Mouse (Mus musculus): ENCODE measurements at regions not wholly inside any gene's neighbourhood (a gene's known extent, or its start where the extent isn't known, plus 50 kb on each side); places are given as distances from the start of the nearest gene placed in this dataset.

DNA sequence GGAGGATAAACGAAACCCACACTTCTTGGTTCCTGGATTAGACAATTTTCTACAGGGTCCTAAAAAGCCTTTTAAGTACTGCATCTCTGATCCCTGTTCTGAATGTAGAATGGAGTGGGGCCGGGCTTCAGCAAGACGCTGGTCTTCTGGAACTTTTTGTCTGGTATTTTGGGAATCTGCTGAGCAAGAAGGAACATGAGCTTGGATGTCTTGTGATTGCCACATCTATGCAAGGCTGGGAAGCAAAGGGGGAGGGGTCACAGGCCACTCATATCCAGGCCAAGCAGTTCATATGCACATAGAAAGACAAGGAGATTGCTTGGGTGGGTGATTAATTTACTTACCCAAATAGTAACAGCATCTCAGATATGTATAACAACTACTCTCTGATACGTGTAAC is 121.5 kb downstream of the Evx1 start:
- H3K4me2 ChIP-seq (replicated peaks) = no peak overlapping the region
- H3K27ac ChIP-seq (replicated peaks) = no peak overlapping the region
- H3K9ac ChIP-seq = no peak overlapping the region
- ATAC-seq (ENCODE audit: insufficient number of reproducible peaks, low FRiP score, low TSS enrichment, low read depth) = no peak
- no peaks in the 10 kb centered on the region for H3K9me3 ChIP-seq (replicated peaks)
- 0 out of 2 replicates have a peak, but pooled peaks cover 3% of the 10 kb centered on the region for H3K4me1 ChIP-seq
- WGBS = 46% methylated on average over 4 of the region's 4 CpGs
- H3K36me3 ChIP-seq = no peaks in the 10 kb centered on the region
- H3K27me3 ChIP-seq = no peaks in the 10 kb centered on the region
- H3K4me3 ChIP-seq (replicated peaks) = no peak overlapping the region

- WGBS = 85% methylated on average over 5 of the region's 5 CpGs
- ATAC-seq (ENCODE audit: insufficient number of reproducible peaks, low FRiP score, low TSS enrichment, low read depth) = no peak
- H3K9ac ChIP-seq = no peak overlapping the region
- H3K4me3 ChIP-seq (replicated peaks) = no peak overlapping the region
- H3K36me3 ChIP-seq = no peaks in the 10 kb centered on the region
- 0 out of 2 replicates have a peak, but pooled peaks cover 3% of the 10 kb centered on the region for H3K4me1 ChIP-seq
- no peaks in the 10 kb centered on the region for H3K27me3 ChIP-seq
- no peak overlapping the region for H3K27ac ChIP-seq (replicated peaks)
- no peaks in the 10 kb centered on the region for H3K9me3 ChIP-seq (replicated peaks)
- no peak overlapping the region for H3K4me2 ChIP-seq (replicated peaks)
These were observed 122.1 kb downstream of the Evx1 start for GRCm38 (mm10) chr6:52435358-52435757.

- H3K27ac ChIP-seq (replicated peaks) = no peak overlapping the region
- no peak overlapping the region for H3K4me2 ChIP-seq (replicated peaks)
- no peak; the same call in 1 of the 2 replicates for ATAC-seq (ENCODE audit: insufficient number of reproducible peaks, low FRiP score, low TSS enrichment, low read depth)
- WGBS = 22% methylated on average over 8 of the region's 8 CpGs
- H3K4me3 ChIP-seq (replicated peaks) = no peak overlapping the region
- H3K9ac ChIP-seq = no peak overlapping the region
- no peaks in the 10 kb centered on the region for H3K9me3 ChIP-seq (replicated peaks)
- no peaks in the 10 kb centered on the region for H3K36me3 ChIP-seq
- H3K4me1 ChIP-seq = peaks cover 11% of the 10 kb centered on the region
- no peaks in the 10 kb centered on the region for H3K27me3 ChIP-seq
These were observed 125.1 kb downstream of the Evx1 start for GRCm38 (mm10) chr6:52438366-52438765.

GRCm38 (mm10) chr6:52439204-52439603 is 125.9 kb downstream of the Evx1 start:
- Histone ChIP-seq H3K27me3 (no peaks in the 10 kb centered on the region), H3K4me2 (replicated peaks) (no peak overlapping the region), H3K4me3 (replicated peaks) (no peak overlapping the region), H3K4me1 (peaks cover 16% of the 10 kb centered on the region), H3K9me3 (replicated peaks) (no peaks in the 10 kb centered on the region), H3K36me3 (no peaks in the 10 kb centered on the region), H3K27ac (replicated peaks) (no peak overlapping the region), H3K9ac (no peak overlapping the region)
- no peak for ATAC-seq (ENCODE audit: insufficient number of reproducible peaks, low FRiP score, low TSS enrichment, low read depth)
- 83% methylated on average over 7 of the region's 7 CpGs for WGBS

DNA sequence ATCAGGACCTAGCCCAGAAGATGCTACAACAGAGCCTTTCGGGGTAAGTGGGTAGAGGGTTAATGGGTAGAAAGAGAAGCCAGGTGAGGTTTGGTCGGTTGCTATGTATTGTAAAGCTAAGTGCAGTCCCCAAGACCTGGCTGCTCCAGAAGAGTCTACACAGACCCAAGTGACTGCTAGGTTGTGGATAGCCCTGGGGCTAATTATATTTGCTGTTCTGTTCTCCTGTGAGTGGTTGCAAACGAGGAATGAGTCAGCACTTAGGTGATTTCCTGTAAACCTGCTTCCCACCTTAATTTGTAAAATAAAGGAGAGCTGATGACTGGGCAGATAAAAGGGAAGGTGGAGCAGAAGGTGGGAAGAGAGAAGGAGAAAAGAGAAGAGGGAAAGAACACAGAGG is 126.9 kb downstream of the Evx1 start:
- no peaks in the 10 kb centered on the region for H3K36me3 ChIP-seq
- no peaks in the 10 kb centered on the region for H3K9me3 ChIP-seq (replicated peaks)
- WGBS = 60% methylated on average over 3 of the region's 3 CpGs
- H3K4me2 ChIP-seq (replicated peaks) = no peak overlapping the region
- no peak overlapping the region for H3K9ac ChIP-seq
- peaks cover 13% of the 10 kb centered on the region for H3K4me1 ChIP-seq
- no peak overlapping the region for H3K27ac ChIP-seq (replicated peaks)
- no peak for ATAC-seq (ENCODE audit: insufficient number of reproducible peaks, low FRiP score, low TSS enrichment, low read depth)
- no peak overlapping the region for H3K4me3 ChIP-seq (replicated peaks)
- H3K27me3 ChIP-seq = peaks cover 3% of the 10 kb centered on the region; the same call in 1 of the 2 replicates

DNA sequence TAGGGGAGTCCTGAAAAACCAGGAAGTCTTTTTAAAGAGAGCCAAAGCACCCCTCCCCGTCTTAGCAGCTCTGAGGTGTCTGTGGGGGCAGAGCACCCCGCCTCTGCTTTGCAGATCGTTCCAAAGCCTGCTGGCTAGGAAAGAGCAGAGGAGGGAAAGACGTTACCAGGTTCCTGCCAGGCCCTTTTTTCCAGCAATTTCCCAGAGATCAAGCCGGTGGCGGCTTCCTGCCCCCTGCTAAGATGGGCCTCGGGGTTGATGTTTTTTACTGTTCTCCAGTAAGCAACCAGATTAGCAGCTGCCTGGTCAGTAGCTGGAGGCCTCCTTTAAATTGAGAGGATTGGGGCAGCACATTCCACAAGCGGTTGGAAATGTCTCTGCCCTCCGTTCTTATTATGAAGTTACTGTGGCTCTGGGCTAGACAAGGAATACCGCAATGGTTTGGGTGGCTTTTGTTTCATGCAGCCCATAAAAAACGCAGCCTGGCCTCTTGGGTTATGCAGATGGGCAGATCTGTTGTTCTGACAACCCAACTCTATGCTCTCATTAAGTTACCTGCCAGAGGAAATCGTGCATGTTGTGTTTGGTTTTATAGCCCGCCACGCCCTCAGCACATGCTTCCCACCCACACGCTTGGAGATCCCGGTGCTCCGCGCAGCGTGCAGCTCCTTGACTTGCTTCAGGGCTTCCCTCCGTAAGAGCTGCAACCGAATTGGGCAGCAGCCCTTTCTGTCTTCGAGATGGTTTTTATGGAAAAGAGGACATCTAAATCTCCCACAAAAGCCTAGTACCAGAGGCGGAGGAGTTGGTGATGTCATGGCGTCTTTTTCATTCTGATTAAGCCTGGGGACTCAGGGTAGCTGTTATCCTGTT is 130.1 kb downstream of the Evx1 start:
- ATAC-seq (ENCODE audit: insufficient number of reproducible peaks, low FRiP score, low TSS enrichment, low read depth) = peak; percentile 60; the same call in 1 of the 2 replicates
- peaks cover 3% of the 10 kb centered on the region; the same call in 1 of the 2 replicates for H3K27me3 ChIP-seq
- H3K36me3 ChIP-seq = no peaks in the 10 kb centered on the region
- no peak overlapping the region for H3K9ac ChIP-seq
- peaks cover 13% of the 10 kb centered on the region for H3K4me1 ChIP-seq
- peak overlapping the region; percentile 37 for H3K4me2 ChIP-seq (replicated peaks)
- WGBS = 26% methylated on average over 24 of the region's 24 CpGs
- H3K9me3 ChIP-seq (replicated peaks) = no peaks in the 10 kb centered on the region
- H3K27ac ChIP-seq (replicated peaks) = no peak overlapping the region
- no peak overlapping the region for H3K4me3 ChIP-seq (replicated peaks)

DNA sequence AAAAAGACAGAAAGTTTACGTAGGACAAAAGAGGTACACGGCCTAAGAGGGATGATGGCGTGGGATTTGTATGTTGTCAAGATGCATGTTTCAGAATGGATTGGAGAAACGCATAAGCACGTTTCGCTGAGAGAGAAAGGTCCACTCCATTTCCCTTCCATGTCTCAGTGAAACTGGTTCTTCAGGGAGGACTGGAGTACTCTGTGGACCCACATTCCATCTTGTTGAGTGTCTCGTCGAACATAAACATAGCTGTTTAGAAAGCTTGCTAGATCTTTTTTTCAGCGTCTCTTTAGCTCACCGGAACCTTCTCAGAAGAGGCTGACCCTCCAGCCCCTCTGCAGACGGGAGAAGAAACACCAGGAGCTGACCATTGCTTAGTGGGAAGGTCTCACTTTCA is 145.5 kb downstream of the Evx1 start:
- Histone ChIP-seq H3K9ac (no peak overlapping the region), H3K27me3 (no peaks in the 10 kb centered on the region), H3K27ac (replicated peaks) (no peak overlapping the region), H3K9me3 (replicated peaks) (no peaks in the 10 kb centered on the region), H3K4me1 (no peaks in the 10 kb centered on the region), H3K36me3 (no peaks in the 10 kb centered on the region), H3K4me3 (replicated peaks) (no peak overlapping the region), H3K4me2 (replicated peaks) (no peak overlapping the region)
- 81% methylated on average over 11 of the region's 11 CpGs for WGBS
- ATAC-seq (ENCODE audit: insufficient number of reproducible peaks, low FRiP score, low TSS enrichment, low read depth) = no peak

DNA sequence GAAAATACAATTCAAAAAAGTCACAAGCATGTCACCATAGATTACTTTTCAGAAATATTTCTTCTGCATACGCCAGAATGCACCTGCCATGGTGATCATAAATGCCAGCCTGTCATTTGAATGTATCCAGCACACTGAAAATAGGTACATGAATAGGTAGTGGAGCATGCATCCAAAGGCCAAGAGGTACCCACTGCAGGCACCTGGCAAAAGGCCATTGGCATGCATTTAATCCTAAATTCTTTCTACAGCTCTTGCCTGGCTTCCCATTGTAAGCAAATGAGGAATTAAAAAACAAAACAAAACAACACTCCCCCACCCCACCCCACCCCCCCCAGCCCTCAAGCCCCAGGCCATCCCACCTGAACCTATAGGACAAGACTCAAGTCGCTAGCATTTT is 147.9 kb downstream of the Evx1 start:
- no peaks in the 10 kb centered on the region for H3K4me1 ChIP-seq
- H3K4me3 ChIP-seq (replicated peaks) = no peak overlapping the region
- no peak overlapping the region for H3K27ac ChIP-seq (replicated peaks)
- ATAC-seq (ENCODE audit: insufficient number of reproducible peaks, low FRiP score, low TSS enrichment, low read depth) = no peak
- no peak overlapping the region for H3K4me2 ChIP-seq (replicated peaks)
- no peak overlapping the region for H3K9ac ChIP-seq
- 78% methylated on average over 2 of the region's 2 CpGs for WGBS
- H3K9me3 ChIP-seq (replicated peaks) = no peaks in the 10 kb centered on the region
- H3K36me3 ChIP-seq = no peaks in the 10 kb centered on the region
- H3K27me3 ChIP-seq = no peaks in the 10 kb centered on the region

GRCm38 (mm10) chr6:52463369-52463768 is 150.1 kb downstream of the Evx1 start:
- Histone ChIP-seq H3K4me1 (no peaks in the 10 kb centered on the region), H3K4me3 (replicated peaks) (no peak overlapping the region), H3K9me3 (replicated peaks) (no peaks in the 10 kb centered on the region), H3K36me3 (no peaks in the 10 kb centered on the region), H3K4me2 (replicated peaks) (no peak overlapping the region), H3K27me3 (no peaks in the 10 kb centered on the region), H3K27ac (replicated peaks) (no peak overlapping the region), H3K9ac (no peak overlapping the region)
- no peak for ATAC-seq (ENCODE audit: insufficient number of reproducible peaks, low FRiP score, low TSS enrichment, low read depth)
- WGBS = 84% methylated on average over 12 of the region's 12 CpGs

DNA sequence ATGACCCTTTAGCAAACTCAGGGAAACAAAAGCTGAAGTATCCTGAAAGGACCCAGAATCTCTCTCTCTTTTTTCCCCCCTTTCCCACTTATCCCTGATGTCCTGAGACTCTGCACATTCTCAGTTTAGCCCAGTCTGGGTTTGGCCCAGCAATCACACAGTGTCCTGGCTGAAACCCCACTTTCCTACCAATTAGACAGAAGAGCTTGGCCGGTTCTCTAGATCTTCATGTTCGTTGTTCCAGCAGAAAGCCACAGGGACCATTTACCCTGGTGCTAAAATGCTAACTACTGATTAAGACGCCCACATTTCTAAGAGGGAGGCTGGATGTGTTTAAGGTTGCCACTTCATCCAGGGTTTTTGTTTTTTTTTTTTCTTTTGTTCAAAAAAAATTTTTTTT is 151.3 kb downstream of the Evx1 start:
- no peak overlapping the region for H3K27ac ChIP-seq (replicated peaks)
- H3K4me1 ChIP-seq = no peaks in the 10 kb centered on the region
- H3K4me2 ChIP-seq (replicated peaks) = no peak overlapping the region
- H3K27me3 ChIP-seq = no peaks in the 10 kb centered on the region
- no peak for ATAC-seq (ENCODE audit: insufficient number of reproducible peaks, low FRiP score, low TSS enrichment, low read depth)
- H3K9ac ChIP-seq = no peak overlapping the region
- no peaks in the 10 kb centered on the region for H3K9me3 ChIP-seq (replicated peaks)
- WGBS = 75% methylated on average over 3 of the region's 3 CpGs
- no peaks in the 10 kb centered on the region for H3K36me3 ChIP-seq
- no peak overlapping the region for H3K4me3 ChIP-seq (replicated peaks)

- Histone ChIP-seq H3K4me2 (replicated peaks) (no peak overlapping the region), H3K27me3 (no peaks in the 10 kb centered on the region), H3K4me1 (no peaks in the 10 kb centered on the region), H3K36me3 (no peaks in the 10 kb centered on the region), H3K9ac (no peak overlapping the region), H3K27ac (replicated peaks) (no peak overlapping the region), H3K4me3 (replicated peaks) (no peak overlapping the region), H3K9me3 (replicated peaks) (no peaks in the 10 kb centered on the region)
- 78% methylated on average over 9 of the region's 9 CpGs for WGBS
- ATAC-seq (ENCODE audit: insufficient number of reproducible peaks, low FRiP score, low TSS enrichment, low read depth) = no peak
These were observed 152.7 kb downstream of the Evx1 start for GRCm38 (mm10) chr6:52465834-52466525.
